Mouse (Mus musculus): Measurements from ENCODE around the gene Rgr. TPM values are rescaled to one million over a fixed set of nuclear protein-coding genes. Genes with fewer than 3 reads are reported as not detected.
"Not testable (repeated sequence)": the region's sequence is repeated elsewhere in the genome, so short reads cannot be mapped to it uniquely, and the experiment has no call there.

Gene Rgr
- polyA plus RNA-seq, 2 experiments: not detected

DNA sequence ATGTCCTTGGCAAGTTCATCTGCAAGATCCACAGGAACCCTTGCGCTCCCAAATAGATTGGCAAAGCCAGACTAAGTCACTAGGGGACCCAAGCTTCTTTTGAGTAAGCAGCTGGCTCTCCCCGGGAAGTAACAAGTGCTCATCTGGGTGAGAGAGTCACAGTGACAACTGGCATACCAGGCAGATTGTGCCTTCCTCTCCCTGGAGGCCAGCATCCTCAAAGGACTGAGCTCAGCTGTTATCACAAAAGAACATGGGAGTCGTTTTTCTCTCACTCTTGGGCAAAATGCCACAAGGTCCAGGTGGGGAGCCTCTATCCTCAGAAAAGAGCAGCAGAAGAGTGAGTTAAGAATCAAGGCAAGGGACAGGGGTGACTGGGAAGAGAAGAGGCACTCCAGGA, 42.9 kb downstream of the Rgr start:
- Histone ChIP-seq H3K27ac (no peak overlapping the region), H3K9ac (replicated peaks) (no peak overlapping the region), H3K4me3 (ENCODE audit: insufficient read depth in 1 of 2, low read depth in 2 of 2, low read length in 2 of 2) (no peak overlapping the region), H3K4me1 (replicated peaks; ENCODE audit: control insufficient read depth in 2 of 2, insufficient read depth in 2 of 2, low read length in 1 of 2) (no peaks in the 10 kb centered on the region), H3K9me3 (ENCODE audit: control insufficient read depth, low read length) (no peaks in the 10 kb centered on the region), H3K36me3 (replicated peaks; ENCODE audit: control insufficient read depth, insufficient read depth, low read depth) (no peaks in the 10 kb centered on the region), H3K4me2 (ENCODE audit: low read depth) (no peak overlapping the region), H3K27me3 (ENCODE audit: control insufficient read depth, insufficient read depth, low read length) (no peaks in the 10 kb centered on the region)
- ATAC-seq (ENCODE audit: insufficient read depth) (no peak), DNase-seq (ENCODE audit: low read depth in 3 of 3, low spot score in 3 of 3) (no peak)
- WGBS (ENCODE audit: insufficient replicate concordance): 18% methylated on average over 3 of the region's 3 CpGs
- no peak for TF ChIP-seq EP300 (IDR thresholded peaks at IDR 0.05; ENCODE audit: low read depth)
- TF ChIP-seq CTCF (IDR thresholded peaks at IDR 0.05; ENCODE audit: low read depth): no peak

DNA sequence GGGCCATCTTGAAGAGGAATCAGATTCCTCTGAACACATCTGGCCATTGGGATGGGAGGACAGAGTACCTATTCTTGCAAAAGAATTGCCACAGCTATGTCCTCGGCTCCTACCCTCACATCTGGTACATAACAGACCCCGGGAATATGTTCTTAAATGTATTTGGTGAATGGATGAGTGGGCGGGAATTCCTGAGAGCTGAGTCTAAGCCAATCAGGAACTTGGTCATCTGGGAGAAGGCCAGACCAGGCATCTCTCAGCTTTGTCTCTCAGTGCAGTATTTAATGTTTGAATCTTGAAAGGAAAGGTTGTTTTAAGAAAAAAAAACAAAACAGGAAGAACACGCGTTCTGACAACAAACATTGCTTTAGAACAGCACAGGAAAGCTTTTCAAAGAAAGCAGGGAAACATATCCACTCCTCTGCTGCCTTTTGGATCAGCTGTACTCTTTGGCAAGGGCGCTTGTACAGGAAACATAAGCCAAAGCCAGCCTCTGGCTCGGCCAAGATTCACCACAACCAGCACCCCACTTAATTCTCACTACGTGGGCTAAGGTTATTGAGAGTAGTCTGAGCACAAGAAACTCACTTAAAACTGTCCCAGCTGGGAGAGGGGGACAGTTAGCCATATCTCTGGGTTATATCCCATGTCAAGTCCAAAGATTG, 45.2 kb downstream of the Rgr start:
- ATAC-seq (ENCODE audit: insufficient read depth) (no peak), DNase-seq (ENCODE audit: low read depth in 3 of 3, low spot score in 3 of 3) (no peak)
- no peaks in the 10 kb centered on the region for H3K4me1 ChIP-seq (replicated peaks; ENCODE audit: control insufficient read depth in 2 of 2, insufficient read depth in 2 of 2, low read length in 1 of 2)
- H3K36me3 ChIP-seq (replicated peaks; ENCODE audit: control insufficient read depth, insufficient read depth, low read depth): no peaks in the 10 kb centered on the region
- no peak for TF ChIP-seq CTCF (IDR thresholded peaks at IDR 0.05; ENCODE audit: low read depth)
- TF ChIP-seq EP300 (IDR thresholded peaks at IDR 0.05; ENCODE audit: low read depth): no peak
- H3K27ac ChIP-seq: no peak overlapping the region
- no peak overlapping the region for H3K4me2 ChIP-seq (ENCODE audit: low read depth)
- no peaks in the 10 kb centered on the region for H3K9me3 ChIP-seq (ENCODE audit: control insufficient read depth, low read length)
- no peak overlapping the region for H3K9ac ChIP-seq (replicated peaks)
- H3K27me3 ChIP-seq (ENCODE audit: control insufficient read depth, insufficient read depth, low read length): no peaks in the 10 kb centered on the region
- WGBS (ENCODE audit: insufficient replicate concordance): 53% methylated on average over 8 of the region's 8 CpGs
- no peak overlapping the region for H3K4me3 ChIP-seq (ENCODE audit: insufficient read depth in 1 of 2, low read depth in 2 of 2, low read length in 2 of 2)

DNA sequence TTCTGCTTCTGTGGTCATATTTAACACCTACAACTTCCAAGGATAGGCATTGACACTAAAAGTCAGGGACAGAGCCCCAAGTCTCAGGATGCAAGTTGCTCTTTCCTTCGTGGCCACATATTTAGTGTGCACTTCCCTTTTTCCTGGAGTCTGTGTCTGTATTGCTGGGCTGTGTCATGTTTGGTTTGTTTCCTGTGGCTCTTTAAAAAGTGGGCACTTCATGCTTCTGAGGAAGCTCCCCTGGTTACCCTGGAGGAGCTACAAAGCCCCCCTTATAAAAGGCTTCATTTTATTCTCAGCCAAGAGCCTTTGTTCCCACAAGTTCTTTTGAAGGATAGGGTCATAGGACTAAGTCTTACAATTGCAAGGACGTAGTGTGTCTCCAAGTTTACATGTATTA, 45.9 kb downstream of the Rgr start:
- WGBS (ENCODE audit: insufficient replicate concordance): 28% methylated on average over 2 of the region's 2 CpGs
- DNase-seq (ENCODE audit: low read depth in 3 of 3, low spot score in 3 of 3) (no peak), ATAC-seq (ENCODE audit: insufficient read depth) (no peak)
- Histone ChIP-seq H3K4me3 (ENCODE audit: insufficient read depth in 1 of 2, low read depth in 2 of 2, low read length in 2 of 2) (no peak overlapping the region), H3K9me3 (ENCODE audit: control insufficient read depth, low read length) (no peaks in the 10 kb centered on the region), H3K4me2 (ENCODE audit: low read depth) (no peak overlapping the region), H3K36me3 (replicated peaks; ENCODE audit: control insufficient read depth, insufficient read depth, low read depth) (no peaks in the 10 kb centered on the region), H3K27me3 (ENCODE audit: control insufficient read depth, insufficient read depth, low read length) (no peaks in the 10 kb centered on the region), H3K9ac (replicated peaks) (no peak overlapping the region), H3K4me1 (replicated peaks; ENCODE audit: control insufficient read depth in 2 of 2, insufficient read depth in 2 of 2, low read length in 1 of 2) (no peaks in the 10 kb centered on the region), H3K27ac (no peak overlapping the region)
- TF ChIP-seq CTCF (IDR thresholded peaks at IDR 0.05; ENCODE audit: low read depth): no peak
- no peak for TF ChIP-seq EP300 (IDR thresholded peaks at IDR 0.05; ENCODE audit: low read depth)

DNA sequence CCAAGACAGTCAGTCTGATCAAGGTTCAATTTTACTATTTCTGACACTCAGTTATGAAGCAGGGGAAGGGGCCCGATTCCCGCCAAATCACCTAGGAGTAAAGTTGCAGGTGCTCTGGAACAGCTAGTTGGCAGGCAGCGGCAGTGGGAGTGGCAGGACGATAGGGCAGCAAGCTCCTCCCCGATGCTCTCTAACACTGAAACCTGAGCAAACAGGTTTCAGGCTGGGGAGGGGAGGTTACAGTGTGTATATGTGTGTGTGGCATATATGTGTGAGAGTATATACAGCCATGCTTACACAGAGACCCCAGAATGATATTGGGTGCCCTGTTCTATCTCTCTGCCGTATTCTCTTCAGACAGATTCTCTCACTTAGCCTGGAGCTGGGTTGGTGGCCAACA, 48.0 kb downstream of the Rgr start:
- H3K4me2 ChIP-seq (ENCODE audit: low read depth); H3K4me3 ChIP-seq (ENCODE audit: insufficient read depth in 1 of 2, low read depth in 2 of 2, low read length in 2 of 2); H3K9ac ChIP-seq (replicated peaks); H3K9me3 ChIP-seq (ENCODE audit: control insufficient read depth, low read length); H3K36me3 ChIP-seq (replicated peaks; ENCODE audit: control insufficient read depth, insufficient read depth, low read depth); DNase-seq (ENCODE audit: low read depth in 3 of 3, low spot score in 3 of 3); H3K4me1 ChIP-seq (replicated peaks; ENCODE audit: control insufficient read depth in 2 of 2, insufficient read depth in 2 of 2, low read length in 1 of 2); H3K27ac ChIP-seq; ATAC-seq (ENCODE audit: insufficient read depth); H3K27me3 ChIP-seq (ENCODE audit: control insufficient read depth, insufficient read depth, low read length): not testable (repeated sequence)
- 45% methylated on average over 6 of the region's 6 CpGs for WGBS (ENCODE audit: insufficient replicate concordance)

DNA sequence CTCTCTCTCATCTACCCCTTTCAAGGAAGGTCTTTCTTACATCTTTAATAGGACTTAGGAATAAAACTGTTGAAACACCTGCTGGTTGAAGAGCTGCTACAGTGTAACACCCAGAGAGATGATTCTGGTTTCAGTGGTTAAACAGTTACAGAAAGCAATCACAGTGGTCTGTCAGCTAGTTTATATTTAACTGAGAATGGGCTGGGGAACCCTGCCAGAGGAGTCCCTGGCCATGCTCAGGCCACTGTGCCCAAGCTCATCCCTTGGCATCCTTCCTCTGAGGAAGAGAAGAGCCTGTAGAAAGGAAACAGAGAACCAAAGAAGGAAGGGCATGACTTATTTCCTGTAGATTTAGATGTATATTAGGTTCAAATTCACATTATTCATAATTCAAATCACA, 59.0 kb downstream of the Rgr start:
- no peaks in the 10 kb centered on the region for H3K9me3 ChIP-seq (ENCODE audit: control insufficient read depth, low read length)
- ATAC-seq (ENCODE audit: insufficient read depth) (no peak), DNase-seq (ENCODE audit: low read depth in 3 of 3, low spot score in 3 of 3) (no peak)
- H3K27ac ChIP-seq: no peak overlapping the region
- TF ChIP-seq CTCF (IDR thresholded peaks at IDR 0.05; ENCODE audit: low read depth): no peak
- TF ChIP-seq EP300 (IDR thresholded peaks at IDR 0.05; ENCODE audit: low read depth): no peak
- H3K36me3 ChIP-seq (replicated peaks; ENCODE audit: control insufficient read depth, insufficient read depth, low read depth): no peaks in the 10 kb centered on the region
- no peak overlapping the region for H3K4me2 ChIP-seq (ENCODE audit: low read depth)
- no peaks in the 10 kb centered on the region for H3K4me1 ChIP-seq (replicated peaks; ENCODE audit: control insufficient read depth in 2 of 2, insufficient read depth in 2 of 2, low read length in 1 of 2)
- no peak overlapping the region for H3K9ac ChIP-seq (replicated peaks)
- no peaks in the 10 kb centered on the region for H3K27me3 ChIP-seq (ENCODE audit: control insufficient read depth, insufficient read depth, low read length)
- no peak overlapping the region for H3K4me3 ChIP-seq (ENCODE audit: insufficient read depth in 1 of 2, low read depth in 2 of 2, low read length in 2 of 2)
